In the genomic region with DNA sequence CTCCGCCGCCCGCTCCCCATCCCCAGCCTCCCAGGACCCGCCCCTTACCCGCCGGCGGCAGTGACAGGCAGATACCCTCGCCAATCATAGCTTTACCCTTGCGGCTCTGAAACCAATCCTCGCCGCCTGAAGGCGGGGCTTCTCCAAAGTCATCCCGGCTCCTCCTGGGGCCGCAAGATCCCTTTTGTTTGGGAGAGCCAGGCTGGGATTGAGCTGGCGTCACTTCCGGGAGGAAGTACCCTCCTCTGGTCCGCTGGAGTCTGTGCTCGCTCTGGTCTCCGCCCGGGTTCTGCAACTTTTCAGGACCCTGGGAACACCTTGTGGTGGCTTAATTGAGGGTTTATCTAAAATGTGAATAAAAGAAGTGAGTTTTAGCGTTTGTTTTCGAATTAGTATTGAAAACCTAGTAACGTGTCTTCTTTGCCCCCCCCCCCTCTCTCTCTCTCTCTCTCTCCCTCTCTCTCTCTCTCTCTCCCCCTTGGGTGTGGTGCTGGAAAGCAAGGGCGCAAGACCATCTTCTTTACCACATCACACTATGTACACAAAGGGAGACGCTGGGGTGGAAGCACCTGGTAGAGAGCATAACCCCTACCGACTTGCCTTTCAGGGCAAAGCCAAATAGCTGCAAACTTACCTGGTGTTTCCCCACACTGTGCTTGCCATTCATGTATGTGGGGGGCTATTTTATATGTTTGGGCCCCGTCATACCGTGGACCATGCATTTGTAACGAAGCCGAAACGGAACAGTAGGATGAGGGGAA, we compare ENCODE assay signal across 7 mouse cellular contexts. TPM values are rescaled to one million over a fixed set of nuclear protein-coding genes. Genes with fewer than 3 reads are reported as not detected.
DNase-seq lines count a peak whose midpoint lies in the region; ATAC-seq and TF ChIP-seq lines count a peak whose summit lies in the region.

A gene (minus strand): TSS at position 210 of the 761 bp plus-strand sequence.

- peak within 1 kb of the TSS; percentile 92 for H3K4me2 ChIP-seq in intestine, postnatal 0 days (replicated peaks; ENCODE audit: low read depth)
- H3K4me2 ChIP-seq in midbrain, embryonic 12.5 days (replicated peaks): peak within 1 kb of the TSS; percentile 84

- H3K27ac ChIP-seq in intestine, postnatal 0 days (ENCODE audit: low read depth, low read length): peak within 1 kb of the TSS; percentile 74
- H3K27ac ChIP-seq in midbrain, embryonic 12.5 days (replicated peaks): peak within 1 kb of the TSS; percentile 88

- intact Hi-C loops in left cerebral cortex, postnatal 4 days (cut with DNase I): no loop called here

- H3K36me3 ChIP-seq in intestine, postnatal 0 days (ENCODE audit: control insufficient read depth, insufficient read depth): no peaks in the 10 kb centered on the region
- H3K36me3 ChIP-seq in midbrain, embryonic 12.5 days: no peaks in the 10 kb centered on the region

- under 1% methylated on average over 31 of the region's 31 CpGs for WGBS in intestine, postnatal 0 days
- 3% methylated on average over 31 of the region's 31 CpGs for WGBS in midbrain, embryonic 12.5 days

- peak; percentile 97 for ATAC-seq in intestine, postnatal 0 days
- ATAC-seq in midbrain, embryonic 12.5 days (ENCODE audit: low FRiP score, low read depth): peak; percentile 100

- peak; percentile 97 to 98 for DNase-seq in adrenal gland, adult 18-20 months (ENCODE audit: low spot score in 2 of 2)
- DNase-seq in embryo, embryonic 11 days: peak; percentile 99
- DNase-seq in gonadal fat pad, adult 2 months (ENCODE audit: low read depth): peak; percentile 77
- peak; percentile 99 for DNase-seq in left cerebral cortex, postnatal 4 days
- DNase-seq in spleen, adult 12 weeks (ENCODE audit: low spot score): peak; percentile 8

- H3K4me3 ChIP-seq in intestine, postnatal 0 days (ENCODE audit: low read depth, low read length): peak within 1 kb of the TSS; percentile 92
- peak within 1 kb of the TSS; percentile 91 for H3K4me3 ChIP-seq in midbrain, embryonic 12.5 days

- H3K9me3 ChIP-seq in intestine, postnatal 0 days (ENCODE audit: control insufficient read depth): no peaks in the 10 kb centered on the region
- no peaks in the 10 kb centered on the region for H3K9me3 ChIP-seq in midbrain, embryonic 12.5 days

- H3K27me3 ChIP-seq in intestine, postnatal 0 days (replicated peaks; ENCODE audit: control insufficient read depth, insufficient read depth, low read length): no peaks in the 10 kb centered on the region
- H3K27me3 ChIP-seq in midbrain, embryonic 12.5 days: peaks cover 9% of the 10 kb centered on the region; the same call in 1 of the 2 replicates

- peaks cover 3% of the 10 kb centered on the region; the same call in 1 of the 2 replicates for H3K4me1 ChIP-seq in intestine, postnatal 0 days (replicated peaks; ENCODE audit: control insufficient read depth, insufficient read depth, low read length)
- peaks cover 26% of the 10 kb centered on the region for H3K4me1 ChIP-seq in midbrain, embryonic 12.5 days

- TF ChIP-seq CTCF in intestine, postnatal 0 days (IDR thresholded peaks at IDR 0.05; ENCODE audit: low read depth): 0 out of 2 replicates have a peak, but pooled peaks have one; percentile 2

- H3K9ac ChIP-seq in intestine, postnatal 0 days (ENCODE audit: low read depth, low read length): peak within 1 kb of the TSS; percentile 72
- H3K9ac ChIP-seq in midbrain, embryonic 12.5 days (replicated peaks): peak within 1 kb of the TSS; percentile 92

RNA-seq across cellular contexts. Expression of the gene that starts here (rescaled TPM):
- total RNA-seq in adrenal gland, adult 18-20 months (2021): 10 to 100 TPM; 18.8 to 27.5 TPM
- polyA plus RNA-seq in gonadal fat pad, adult 2 months (2012; rRNA removed): 3.9 and 7.7 TPM in 2 replicates
- polyA plus RNA-seq in intestine, postnatal 0 days (2015; fragmentation: Nextera tagmentation; extraction: Ambion mirVana): 9.8 and 10.6 TPM in 2 replicates
- total RNA-seq in left cerebral cortex, postnatal 4 days (2021): 10 to 100 TPM; 62.4 to 75.7 TPM
- 53.3 and 63.5 TPM in 2 replicates for polyA plus RNA-seq in midbrain, embryonic 12.5 days (2016; fragmentation: Nextera tagmentation; extraction: Ambion mirVana)

Comparison
In these comparisons a context has a peak if more than half of its experiments do, and no peak if none do; other contexts are left out.
1. Peak in every context shown above with its lines: DNase-seq, ATAC-seq, H3K4me3 ChIP-seq and H3K27ac ChIP-seq.
2. DNase-seq: peak in every context shown above with its lines; median percentile 99 in embryo, embryonic 11 days; 99 in left cerebral cortex, postnatal 4 days; 98 in adrenal gland, adult 18-20 months; 77 in gonadal fat pad, adult 2 months; 8 in spleen, adult 12 weeks.